Mouse (Mus musculus) ovary, adult 18-20 months (tissue): ENCODE measurements around the gene Zfhx3.

Experiments used
- DNase-seq: peaks from one replicate; pipeline ENCODE4 v3.0.0; 2022; ENCODE audit warnings: low spot score, mixed read lengths

Gene Zfhx3

GRCm38 (mm10) chr8:108722671-108723513 is 780.4 kb downstream of the Zfhx3 start:
- peak; percentile 53 for DNase-seq

GRCm38 (mm10) chr8:108723636-108724035 is 781.2 kb downstream of the Zfhx3 start:
- DNase-seq, result no peak

GRCm38 (mm10) chr8:108724818-108725506 is 782.5 kb downstream of the Zfhx3 start:
- no peak for DNase-seq

GRCm38 (mm10) chr8:108725631-108726030 is 783.2 kb downstream of the Zfhx3 start:
- no peak for DNase-seq

- DNase-seq, result no peak
These were observed 784.2 kb downstream of the Zfhx3 start for GRCm38 (mm10) chr8:108726541-108727241.

- no peak for DNase-seq
These were observed 786.7 kb downstream of the Zfhx3 start for GRCm38 (mm10) chr8:108729169-108729568.

- DNase-seq, result no peak
These were observed 787.4 kb downstream of the Zfhx3 start for GRCm38 (mm10) chr8:108729667-108730329.

GRCm38 (mm10) chr8:108730907-108731440 is 788.5 kb downstream of the Zfhx3 start:
- DNase-seq, result no peak

GRCm38 (mm10) chr8:108732500-108732899 is 790.1 kb downstream of the Zfhx3 start:
- DNase-seq, result no peak

GRCm38 (mm10) chr8:108733385-108733784 is 790.9 kb downstream of the Zfhx3 start:
- DNase-seq, result no peak

GRCm38 (mm10) chr8:108736442-108736841 is 794.0 kb downstream of the Zfhx3 start:
- DNase-seq, result no peak

GRCm38 (mm10) chr8:108738179-108738578 is 795.7 kb downstream of the Zfhx3 start:
- DNase-seq, result no peak

GRCm38 (mm10) chr8:108739517-108739916 is 797.1 kb downstream of the Zfhx3 start:
- no peak for DNase-seq

GRCm38 (mm10) chr8:108740443-108740842 is 798.0 kb downstream of the Zfhx3 start:
- no peak for DNase-seq

- DNase-seq, result no peak
These were observed 799.2 kb downstream of the Zfhx3 start for GRCm38 (mm10) chr8:108741651-108742050.

GRCm38 (mm10) chr8:108742465-108742864 is 800.0 kb downstream of the Zfhx3 start:
- DNase-seq, result no peak

GRCm38 (mm10) chr8:108743238-108743637 is 800.8 kb downstream of the Zfhx3 start:
- DNase-seq, result no peak

GRCm38 (mm10) chr8:108745551-108745950 is 803.1 kb downstream of the Zfhx3 start:
- no peak for DNase-seq

- no peak for DNase-seq
These were observed 805.7 kb downstream of the Zfhx3 start for GRCm38 (mm10) chr8:108748095-108748494.

- no peak for DNase-seq
These were observed 806.5 kb downstream of the Zfhx3 start for GRCm38 (mm10) chr8:108748851-108749376.

- DNase-seq, result no peak
These were observed 808.4 kb downstream of the Zfhx3 start for GRCm38 (mm10) chr8:108750806-108751205.

GRCm38 (mm10) chr8:108754556-108754955 is 812.1 kb downstream of the Zfhx3 start:
- DNase-seq, result no peak
